ENCODE assay signal across 10 mouse cellular contexts in genomic region chr6:52253511-52254500, GRCm38 (mm10). TPM values are rescaled to one million over a fixed set of nuclear protein-coding genes. Genes with fewer than 3 reads are reported as not detected.
DNase-seq lines count a peak whose midpoint lies in the region; ATAC-seq lines count a peak whose summit lies in the region.
"Had no signal": no experiment of that assay in that cellular context is flagged by ENCODE, and none has a peak within 500 bp of the region (broad histone marks: within the 10 kb centered on the region; RNA-seq: fewer than 3 reads in every experiment).

No protein-coding gene starts in this region.

- no peaks in the 10 kb centered on the region for H3K36me3 ChIP-seq in kidney, embryonic 14.5 days (ENCODE audit: control insufficient read depth, insufficient read depth, low read length)
- no peaks in the 10 kb centered on the region for H3K36me3 ChIP-seq in heart, embryonic 15.5 days
- H3K36me3 ChIP-seq in neural tube, embryonic 13.5 days, result no peaks in the 10 kb centered on the region
- no peaks in the 10 kb centered on the region for H3K36me3 ChIP-seq in midbrain, embryonic 14.5 days (ENCODE audit: control insufficient read depth, insufficient read depth, low read length)

- DNase-seq in kidney, adult 8-10 months, result no peak
- peak; percentile 31 for DNase-seq in R1 (ENCODE audit: low read depth, low spot score)
- no peak for DNase-seq in T-cell, adult 2 months (ENCODE audit: low spot score)
- DNase-seq in midbrain, embryonic 14.5 days, result no peak
- no peak for DNase-seq in adrenal gland, adult 2 months

- no peaks in the 10 kb centered on the region for H3K9me3 ChIP-seq in kidney, embryonic 14.5 days (ENCODE audit: control insufficient read depth, low read length)
- no peaks in the 10 kb centered on the region for H3K9me3 ChIP-seq in heart, embryonic 15.5 days (replicated peaks)
- H3K9me3 ChIP-seq in neural tube, embryonic 13.5 days, result no peaks in the 10 kb centered on the region
- no peaks in the 10 kb centered on the region for H3K9me3 ChIP-seq in midbrain, embryonic 14.5 days (ENCODE audit: control insufficient read depth, low read length)

- no peak overlapping the region for H3K27ac ChIP-seq in kidney, embryonic 14.5 days (ENCODE audit: low read depth, low read length)
- no peak overlapping the region for H3K27ac ChIP-seq in heart, embryonic 15.5 days
- H3K27ac ChIP-seq in neural tube, embryonic 13.5 days (replicated peaks), result no peak overlapping the region
- no peak overlapping the region for H3K27ac ChIP-seq in midbrain, embryonic 14.5 days (replicated peaks; ENCODE audit: low read depth, low read length)

- H3K4me1 ChIP-seq in kidney, embryonic 14.5 days (ENCODE audit: control insufficient read depth, insufficient read depth, low read length), result peaks cover 26% of the 10 kb centered on the region
- H3K4me1 ChIP-seq in heart, embryonic 15.5 days (replicated peaks), result peaks cover 10% of the 10 kb centered on the region; the same call in 1 of the 2 replicates
- H3K4me1 ChIP-seq in neural tube, embryonic 13.5 days (replicated peaks), result no peaks in the 10 kb centered on the region; the same call in none of the 2 replicates
- no peaks in the 10 kb centered on the region for H3K4me1 ChIP-seq in midbrain, embryonic 14.5 days (ENCODE audit: control insufficient read depth, insufficient read depth, low read length)

- peak overlapping the region; percentile 41 for H3K4me2 ChIP-seq in kidney, embryonic 14.5 days (replicated peaks; ENCODE audit: low read depth, low read length)
- H3K4me2 ChIP-seq in heart, embryonic 15.5 days, result 0 out of 2 replicates have a peak overlapping the region, but pooled peaks have one; percentile 21
- peak overlapping the region; percentile 22; the same call in 1 of the 2 replicates for H3K4me2 ChIP-seq in neural tube, embryonic 13.5 days
- no peak overlapping the region for H3K4me2 ChIP-seq in midbrain, embryonic 14.5 days (ENCODE audit: low read length)

- H3K27me3 ChIP-seq in kidney, embryonic 14.5 days (ENCODE audit: control insufficient read depth, insufficient read depth, low read length), result peaks cover 61% of the 10 kb centered on the region
- peaks cover 92% of the 10 kb centered on the region for H3K27me3 ChIP-seq in heart, embryonic 15.5 days
- H3K27me3 ChIP-seq in neural tube, embryonic 13.5 days, result peaks cover 92% of the 10 kb centered on the region
- peaks cover 94% of the 10 kb centered on the region for H3K27me3 ChIP-seq in midbrain, embryonic 14.5 days (ENCODE audit: control insufficient read depth, insufficient read depth, low read length)

- no peak overlapping the region for H3K9ac ChIP-seq in kidney, embryonic 14.5 days (ENCODE audit: low read depth, low read length)
- H3K9ac ChIP-seq in heart, embryonic 15.5 days, result no peak overlapping the region
- no peak overlapping the region for H3K9ac ChIP-seq in neural tube, embryonic 13.5 days
- no peak overlapping the region for H3K9ac ChIP-seq in midbrain, embryonic 14.5 days (replicated peaks; ENCODE audit: low read length)

- ATAC-seq in kidney, embryonic 14.5 days (ENCODE audit: low FRiP score, low TSS enrichment), result 0 out of 2 replicates have a peak, but pooled peaks have one; percentile 9
- ATAC-seq in heart, embryonic 15.5 days (replicated peaks; ENCODE audit: insufficient number of reproducible peaks, insufficient read depth, low FRiP score, low read depth), result no peak
- ATAC-seq in neural tube, embryonic 13.5 days (ENCODE audit: low read depth), result no peak
- no peak for ATAC-seq in midbrain, embryonic 14.5 days (ENCODE audit: low FRiP score, low TSS enrichment)

- under 1% methylated on average over 59 of the region's 59 CpGs for WGBS in kidney, embryonic 14.5 days
- WGBS in heart, embryonic 15.5 days, result 1% methylated on average over 59 of the region's 59 CpGs
- under 1% methylated on average over 59 of the region's 59 CpGs for WGBS in neural tube, embryonic 13.5 days
- WGBS in midbrain, embryonic 14.5 days, result under 1% methylated on average over 59 of the region's 59 CpGs

- H3K4me3 ChIP-seq in kidney, embryonic 14.5 days (ENCODE audit: low read length), result peak overlapping the region; percentile 33
- H3K4me3 ChIP-seq in heart, embryonic 15.5 days, result peak overlapping the region; percentile 15
- peak overlapping the region; percentile 7 for H3K4me3 ChIP-seq in neural tube, embryonic 13.5 days
- no peak overlapping the region for H3K4me3 ChIP-seq in midbrain, embryonic 14.5 days (replicated peaks; ENCODE audit: low read depth, low read length)

RNA-seq across cellular contexts. Expression of gene Hoxa13, which starts 6.9 kb away (rescaled TPM):
- polyA plus RNA-seq in kidney, embryonic 14.5 days (2014; fragmentation: Nextera tagmentation; extraction: Ambion mirVana), result not detected in 2 replicates
- 0.09 TPM in 1 of 2 replicates, not detected in the other for polyA plus RNA-seq in heart, embryonic 15.5 days (2015; fragmentation: Nextera tagmentation; extraction: Ambion mirVana)
- polyA plus RNA-seq in neural tube, embryonic 13.5 days (2015; fragmentation: Nextera tagmentation; extraction: Ambion mirVana), result 0.08 and 0.32 TPM in 2 replicates
- not detected in 2 replicates for polyA plus RNA-seq in midbrain, embryonic 14.5 days (2014; fragmentation: Nextera tagmentation; extraction: Ambion mirVana)
- not detected for total RNA-seq in adrenal gland, adult 2 months (2021)
- polyA plus RNA-seq in adrenal gland, adult 2 months (2012; rRNA removed), result not detected in 2 replicates
- total RNA-seq: heart, postnatal 36 days; megakaryocyte progenitor cell, adult 5-6 weeks had no signal

RNA-seq across cellular contexts. Expression of gene Hoxa11, which starts 8.2 kb away (rescaled TPM):
- polyA plus RNA-seq in kidney, embryonic 14.5 days (2014; fragmentation: Nextera tagmentation; extraction: Ambion mirVana), result 27.6 and 35.6 TPM in 2 replicates
- 0.06 TPM in 1 of 2 replicates, not detected in the other for polyA plus RNA-seq in heart, embryonic 15.5 days (2015; fragmentation: Nextera tagmentation; extraction: Ambion mirVana)
- polyA plus RNA-seq in neural tube, embryonic 13.5 days (2015; fragmentation: Nextera tagmentation; extraction: Ambion mirVana), result 4.7 and 5.7 TPM in 2 replicates
- polyA plus RNA-seq in midbrain, embryonic 14.5 days (2014; fragmentation: Nextera tagmentation; extraction: Ambion mirVana), result not detected in 2 replicates
- not detected for total RNA-seq in adrenal gland, adult 2 months (2021)
- not detected in 2 replicates for polyA plus RNA-seq in adrenal gland, adult 2 months (2012; rRNA removed)
- total RNA-seq: heart, postnatal 36 days; megakaryocyte progenitor cell, adult 5-6 weeks had no signal

RNA-seq across cellular contexts. Expression of gene Hoxa10, which starts 13.2 kb away (rescaled TPM):
- 177 and 186 TPM in 2 replicates for polyA plus RNA-seq in kidney, embryonic 14.5 days (2014; fragmentation: Nextera tagmentation; extraction: Ambion mirVana)
- 0.19 and 0.55 TPM in 2 replicates for polyA plus RNA-seq in heart, embryonic 15.5 days (2015; fragmentation: Nextera tagmentation; extraction: Ambion mirVana)
- 77.8 and 86.6 TPM in 2 replicates for polyA plus RNA-seq in neural tube, embryonic 13.5 days (2015; fragmentation: Nextera tagmentation; extraction: Ambion mirVana)
- not detected in 2 replicates for polyA plus RNA-seq in midbrain, embryonic 14.5 days (2014; fragmentation: Nextera tagmentation; extraction: Ambion mirVana)
- not detected for total RNA-seq in adrenal gland, adult 2 months (2021)
- polyA plus RNA-seq in adrenal gland, adult 2 months (2012; rRNA removed), result 0.22 TPM in 1 of 2 replicates, not detected in the other
- total RNA-seq: heart, postnatal 36 days had no signal

RNA-seq across cellular contexts. Expression of gene Hoxa9, which starts 22.9 kb away (rescaled TPM):
- 58.1 and 67.8 TPM in 2 replicates for polyA plus RNA-seq in kidney, embryonic 14.5 days (2014; fragmentation: Nextera tagmentation; extraction: Ambion mirVana)
- 0.13 and 0.24 TPM in 2 replicates for polyA plus RNA-seq in heart, embryonic 15.5 days (2015; fragmentation: Nextera tagmentation; extraction: Ambion mirVana)
- polyA plus RNA-seq in neural tube, embryonic 13.5 days (2015; fragmentation: Nextera tagmentation; extraction: Ambion mirVana), result 125 and 130 TPM in 2 replicates
- polyA plus RNA-seq in midbrain, embryonic 14.5 days (2014; fragmentation: Nextera tagmentation; extraction: Ambion mirVana), result not detected in 2 replicates
- 1 to 10 TPM in 1 of 2 experiments, under 1 TPM in 1; 0.75 to 1.6 TPM for total RNA-seq in adrenal gland, adult 2 months (2021)
- polyA plus RNA-seq in adrenal gland, adult 2 months (2012; rRNA removed), result 1.7 and 3.8 TPM in 2 replicates
- total RNA-seq: heart, postnatal 36 days had no signal

RNA-seq across cellular contexts. Expression of gene Hoxa7, which starts 32.2 kb away (rescaled TPM):
- 19.1 and 19.6 TPM in 2 replicates for polyA plus RNA-seq in kidney, embryonic 14.5 days (2014; fragmentation: Nextera tagmentation; extraction: Ambion mirVana)
- 0.54 and 1.4 TPM in 2 replicates for polyA plus RNA-seq in heart, embryonic 15.5 days (2015; fragmentation: Nextera tagmentation; extraction: Ambion mirVana)
- 117 and 125 TPM in 2 replicates for polyA plus RNA-seq in neural tube, embryonic 13.5 days (2015; fragmentation: Nextera tagmentation; extraction: Ambion mirVana)
- not detected in 2 replicates for polyA plus RNA-seq in midbrain, embryonic 14.5 days (2014; fragmentation: Nextera tagmentation; extraction: Ambion mirVana)
- total RNA-seq in adrenal gland, adult 2 months (2021), result 10 to 100 TPM; 15.3 to 30.3 TPM
- 21.3 and 26.8 TPM in 2 replicates for polyA plus RNA-seq in adrenal gland, adult 2 months (2012; rRNA removed)

Comparison
In these comparisons a context has a peak if more than half of its experiments do, and no peak if none do; other contexts are left out.
1. RNA of gene Hoxa10, which starts 13.2 kb away (polyA plus RNA-seq): 177 to 186 TPM in kidney, embryonic 14.5 days and 77.8 to 86.6 TPM in neural tube, embryonic 13.5 days; 0.19 to 0.55 TPM in heart, embryonic 15.5 days, 0.22 TPM in adrenal gland, adult 2 months and not detected in midbrain, embryonic 14.5 days; every median in the first group is over 10 times any median in the second.